Mouse (Mus musculus) neural tube, embryonic 11.5 days (tissue): ENCODE measurements at regions not wholly inside any gene's neighbourhood (a gene's known extent, or its start where the extent isn't known, plus 50 kb on each side); places are given as distances from the start of the nearest gene placed in this dataset.
A peak's percentile ranks its signal among the peaks of the same experiment; 100 is the strongest.

ENCODE experiments used
- ATAC-seq: fragments of 200-750 bp; cut with Nextera tagmentation; 2 replicates; pipeline ENCODE4 v1.8.0; 2017; ENCODE audit warnings: moderate number of reproducible peaks, mild to moderate bottlenecking, moderate TSS enrichment, moderate library complexity; ENCODE audit not compliant: insufficient read depth, low FRiP score, low TSS enrichment
- DNase-seq: peaks from one replicate; pipeline ENCODE4 v3.0.0-alpha.2; 2015; ENCODE audit warnings: low spot score
- H3K27ac ChIP-seq: fragments of 300-500 bp; sonication (generic); 2 replicates; pipeline ENCODE4 v1.5.1; 2014; ENCODE audit warnings: low read depth, mild to moderate bottlenecking, low read length
- H3K27me3 ChIP-seq: fragments of 300-500 bp; sonication (generic); 2 replicates; pipeline ENCODE4 v1.6.1; 2014; ENCODE audit warnings: mild to moderate bottlenecking, low read length, mixed read lengths; ENCODE audit not compliant: control insufficient read depth, insufficient read depth
- H3K36me3 ChIP-seq: fragments of 300-500 bp; sonication (generic); 2 replicates; pipeline ENCODE4 v1.6.1; 2014; ENCODE audit warnings: mild to moderate bottlenecking, low read length, moderate library complexity, mixed read lengths; ENCODE audit not compliant: control insufficient read depth, insufficient read depth
- H3K4me1 ChIP-seq: fragments of 300-500 bp; sonication (generic); 2 replicates; pipeline ENCODE4 v1.6.1; 2014; ENCODE audit warnings: low read length, mixed read lengths; ENCODE audit not compliant: control insufficient read depth, insufficient read depth
- H3K4me2 ChIP-seq: fragments of 300-500 bp; sonication (generic); 2 replicates; pipeline ENCODE4 v1.6.1; 2014; ENCODE audit warnings: low read depth, mild to moderate bottlenecking, moderate library complexity
- H3K4me3 ChIP-seq: fragments of 300-500 bp; sonication (generic); 2 replicates; pipeline ENCODE4 v1.5.1; 2014; ENCODE audit warnings: low read depth, low read length
- H3K9ac ChIP-seq: fragments of 300-500 bp; sonication (generic); 2 replicates; pipeline ENCODE4 v1.6.1; 2014; ENCODE audit warnings: mild to moderate bottlenecking, low read length
- H3K9me3 ChIP-seq: fragments of 300-500 bp; sonication (generic); 2 replicates; pipeline ENCODE4 v1.6.1; 2016; ENCODE audit warnings: low read length; ENCODE audit not compliant: control insufficient read depth
- WGBS: fragments of 180-500 bp; shearing (Covaris S2); extraction: QIAGEN DNeasy Blood & Tissue Kit; methylation state at CpG from one replicate; pipeline ENCODE4 v1.1.7; 2014; 5-methylcytosine and 5-hydroxymethylcytosine counted together

DNA sequence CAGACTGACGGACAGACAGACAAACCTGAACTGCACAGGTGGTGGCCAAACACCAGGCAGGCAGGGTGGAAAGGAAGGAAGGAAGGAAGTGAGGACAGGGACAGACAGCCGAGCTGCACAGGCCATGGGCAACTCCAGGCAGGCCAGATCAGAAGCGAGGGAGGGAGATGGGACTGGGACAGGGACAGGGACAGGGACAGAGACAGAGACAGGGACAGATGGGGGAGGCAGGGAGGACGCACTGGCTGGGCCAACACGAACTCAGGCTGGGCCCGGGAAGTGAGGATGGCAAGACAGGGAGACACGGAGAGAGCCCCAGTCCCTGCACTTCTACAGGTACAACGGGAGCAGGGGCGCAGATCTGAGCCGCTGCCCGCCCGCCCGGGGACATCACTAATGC is 94.9 kb upstream of the Rab39b start:
- Histone ChIP-seq H3K4me3 (no peak overlapping the region), H3K27me3 (no peaks in the 10 kb centered on the region), H3K9ac (no peak overlapping the region), H3K27ac (no peak overlapping the region), H3K4me2 (peak overlapping the region; percentile 9; the same call in 1 of the 2 replicates), H3K36me3 (no peaks in the 10 kb centered on the region), H3K4me1 (no peaks in the 10 kb centered on the region), H3K9me3 (no peaks in the 10 kb centered on the region)
- ATAC-seq (0 out of 2 replicates have a peak, but pooled peaks have one; percentile 0), DNase-seq (no peak)
- WGBS = 88% methylated on average over 13 of the region's 13 CpGs

DNA sequence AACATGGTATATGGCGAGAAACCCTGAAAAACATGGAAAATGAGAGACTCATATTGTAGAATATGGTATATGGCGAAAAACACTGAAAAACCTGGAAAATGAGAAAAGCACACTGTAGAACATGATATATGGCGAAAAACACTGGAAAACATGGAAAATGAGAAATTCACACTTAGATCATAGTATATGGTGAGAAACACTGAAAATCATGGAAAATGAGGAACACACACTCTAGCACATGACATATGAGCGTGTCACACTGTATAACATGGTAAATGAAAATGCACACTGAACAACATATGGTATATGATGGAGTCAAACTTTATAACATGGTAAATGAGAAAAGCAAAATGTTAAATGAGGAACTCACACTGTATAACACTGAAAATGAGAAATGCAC is 89.6 kb upstream of the Rab39b start:
- no peak overlapping the region for H3K4me2 ChIP-seq
- H3K36me3 ChIP-seq = no peaks in the 10 kb centered on the region
- no peaks in the 10 kb centered on the region for H3K4me1 ChIP-seq
- no peaks in the 10 kb centered on the region for H3K9me3 ChIP-seq
- 93% methylated on average over 4 of the region's 4 CpGs for WGBS
- no peaks in the 10 kb centered on the region for H3K27me3 ChIP-seq
- DNase-seq (no peak), ATAC-seq (no peak)
- no peak overlapping the region for H3K4me3 ChIP-seq
- H3K27ac ChIP-seq = no peak overlapping the region
- H3K9ac ChIP-seq = no peak overlapping the region

DNA sequence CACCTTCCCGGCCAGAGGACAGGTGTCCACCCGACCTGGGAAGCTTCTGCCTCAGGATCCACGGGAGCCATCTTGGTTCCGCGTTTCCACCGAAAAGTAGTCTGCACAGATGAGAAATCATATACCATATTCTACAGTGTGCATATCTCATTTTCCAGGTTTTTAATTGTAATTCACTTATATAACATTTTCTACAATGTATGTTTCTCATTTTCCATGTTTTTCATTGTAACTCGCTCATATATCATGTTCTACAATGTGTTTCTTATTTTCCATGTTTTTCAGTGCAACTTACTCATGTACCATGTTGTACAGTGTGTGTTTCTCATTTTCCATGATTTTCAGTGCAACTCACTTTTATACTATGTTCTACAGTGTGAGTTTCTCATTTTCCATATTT is 65.4 kb upstream of the Rab39b start:
- no peak for ATAC-seq

More for the DNA sequence above, 65.4 kb upstream of the Rab39b start:
- Histone ChIP-seq H3K9me3 (no peaks in the 10 kb centered on the region), H3K4me1 (no peaks in the 10 kb centered on the region), H3K9ac (no peak overlapping the region), H3K27ac (no peak overlapping the region), H3K4me3 (no peak overlapping the region), H3K36me3 (no peaks in the 10 kb centered on the region), H3K4me2 (no peak overlapping the region), H3K27me3 (no peaks in the 10 kb centered on the region)
- 91% methylated on average over 7 of the region's 7 CpGs for WGBS
- DNase-seq = no peak
